Mouse (Mus musculus): ENCODE results near the gene Ndufa12.

The Ndufa12 gene

GRCm38 (mm10) chr10:94198482-94199405, at the start of gene Ndufa12:
Ndufa12 (plus strand) TSS chr10:94198720.
- peak; percentile 80 for DNase-seq (ENCODE audit: low read depth, low spot score)

- no peak for DNase-seq (ENCODE audit: low read depth, low spot score)
These were observed 47.0 kb upstream of the Ndufa12 start for GRCm38 (mm10) chr10:94151488-94151887.

GRCm38 (mm10) chr10:94153841-94154240, 44.7 kb upstream of the Ndufa12 start:
- DNase-seq (ENCODE audit: low read depth, low spot score), result no peak

- no peak for DNase-seq (ENCODE audit: low read depth, low spot score)
These were observed 39.6 kb upstream of the Ndufa12 start for GRCm38 (mm10) chr10:94158962-94159361.

GRCm38 (mm10) chr10:94159406-94159805, 39.1 kb upstream of the Ndufa12 start:
- DNase-seq (ENCODE audit: low read depth, low spot score), result no peak

- DNase-seq (ENCODE audit: low read depth, low spot score), result no peak
These were observed 37.3 kb upstream of the Ndufa12 start for GRCm38 (mm10) chr10:94161051-94161765.

- no peak for DNase-seq (ENCODE audit: low read depth, low spot score)
These were observed 36.5 kb upstream of the Ndufa12 start for GRCm38 (mm10) chr10:94162031-94162430.

- DNase-seq (ENCODE audit: low read depth, low spot score), result no peak
These were observed 34.2 kb upstream of the Ndufa12 start for GRCm38 (mm10) chr10:94164104-94164845.

- no peak for DNase-seq (ENCODE audit: low read depth, low spot score)
These were observed 33.1 kb upstream of the Ndufa12 start for GRCm38 (mm10) chr10:94165426-94165825.

GRCm38 (mm10) chr10:94167051-94167750, 31.3 kb upstream of the Ndufa12 start:
- no peak for DNase-seq (ENCODE audit: low read depth, low spot score)

GRCm38 (mm10) chr10:94171440-94172130, 26.9 kb upstream of the Ndufa12 start:
- no peak for DNase-seq (ENCODE audit: low read depth, low spot score)

GRCm38 (mm10) chr10:94172137-94172536, 26.4 kb upstream of the Ndufa12 start:
- DNase-seq (ENCODE audit: low read depth, low spot score), result no peak

GRCm38 (mm10) chr10:94172706-94173105, 25.8 kb upstream of the Ndufa12 start:
- no peak for DNase-seq (ENCODE audit: low read depth, low spot score)

- no peak for DNase-seq (ENCODE audit: low read depth, low spot score)
These were observed 23.9 kb upstream of the Ndufa12 start for GRCm38 (mm10) chr10:94174652-94175051.

- no peak for DNase-seq (ENCODE audit: low read depth, low spot score)
These were observed 15.3 kb upstream of the Ndufa12 start for GRCm38 (mm10) chr10:94183199-94183598.

- DNase-seq (ENCODE audit: low read depth, low spot score), result no peak
These were observed 6.5 kb downstream of the Ndufa12 start for GRCm38 (mm10) chr10:94204973-94205372.

- DNase-seq (ENCODE audit: low read depth, low spot score), result no peak
These were observed 12.4 kb downstream of the Ndufa12 start for GRCm38 (mm10) chr10:94210718-94211618.

GRCm38 (mm10) chr10:94211725-94212124, 13.2 kb downstream of the Ndufa12 start:
- DNase-seq (ENCODE audit: low read depth, low spot score), result no peak

- DNase-seq (ENCODE audit: low read depth, low spot score), result no peak
These were observed 26.7 kb downstream of the Ndufa12 start for GRCm38 (mm10) chr10:94225026-94225750.
